Mouse (Mus musculus): ENCODE results near the gene Gan.

- TF ChIP-seq CTCF (IDR thresholded peaks at IDR 0.05; ENCODE audit: low read depth) (no peak), EP300 (IDR thresholded peaks at IDR 0.05; ENCODE audit: low read depth) (no peak)
These were observed 45.7 kb upstream of the Gan start for GRCm38 (mm10) chr8:117112261-117112660.
